Mouse (Mus musculus): ENCODE measurements around the gene Zfp541. TPM values are rescaled to one million over a fixed set of nuclear protein-coding genes. Genes with fewer than 3 reads are reported as not detected.
A peak's percentile ranks its signal among the peaks of the same experiment; 100 is the strongest.

Gene Zfp541
- polyA plus RNA-seq (2015; fragmentation: Nextera tagmentation; extraction: Ambion mirVana): 0.05 TPM in 2 replicates

- Histone ChIP-seq H3K27me3 (ENCODE audit: control insufficient read depth, insufficient read depth, low read length) (no peaks in the 10 kb centered on the region), H3K36me3 (ENCODE audit: control insufficient read depth, insufficient read depth, low read length) (no peaks in the 10 kb centered on the region), H3K4me1 (replicated peaks; ENCODE audit: control insufficient read depth, insufficient read depth) (no peaks in the 10 kb centered on the region), H3K4me2 (replicated peaks; ENCODE audit: low read depth) (no peak within 1 kb of the TSS), H3K9me3 (ENCODE audit: control insufficient read depth, low read length) (no peaks in the 10 kb centered on the region), H3K9ac (ENCODE audit: low read length) (no peak within 1 kb of the TSS), H3K4me3 (ENCODE audit: low read depth, low read length) (0 out of 2 replicates have a peak within 1 kb of the TSS, but pooled peaks have one; percentile 6), H3K27ac (replicated peaks) (no peak within 1 kb of the TSS)
- 46% methylated on average over 57 of the region's 80 CpGs for WGBS
- TF ChIP-seq CTCF (IDR thresholded peaks at IDR 0.05; ENCODE audit: low read depth) (no peak), EP300 (optimal IDR thresholded peaks at IDR 0.05) (no peak)
- DNase-seq (ENCODE audit: low spot score) (no peak), ATAC-seq (ENCODE audit: low FRiP score, low TSS enrichment) (no peak)
Measured at GRCm38 (mm10) chr7:16061219-16062098, at the start of gene Zfp541. Zfp541 (plus strand) TSS chr7:16061814.

DNA sequence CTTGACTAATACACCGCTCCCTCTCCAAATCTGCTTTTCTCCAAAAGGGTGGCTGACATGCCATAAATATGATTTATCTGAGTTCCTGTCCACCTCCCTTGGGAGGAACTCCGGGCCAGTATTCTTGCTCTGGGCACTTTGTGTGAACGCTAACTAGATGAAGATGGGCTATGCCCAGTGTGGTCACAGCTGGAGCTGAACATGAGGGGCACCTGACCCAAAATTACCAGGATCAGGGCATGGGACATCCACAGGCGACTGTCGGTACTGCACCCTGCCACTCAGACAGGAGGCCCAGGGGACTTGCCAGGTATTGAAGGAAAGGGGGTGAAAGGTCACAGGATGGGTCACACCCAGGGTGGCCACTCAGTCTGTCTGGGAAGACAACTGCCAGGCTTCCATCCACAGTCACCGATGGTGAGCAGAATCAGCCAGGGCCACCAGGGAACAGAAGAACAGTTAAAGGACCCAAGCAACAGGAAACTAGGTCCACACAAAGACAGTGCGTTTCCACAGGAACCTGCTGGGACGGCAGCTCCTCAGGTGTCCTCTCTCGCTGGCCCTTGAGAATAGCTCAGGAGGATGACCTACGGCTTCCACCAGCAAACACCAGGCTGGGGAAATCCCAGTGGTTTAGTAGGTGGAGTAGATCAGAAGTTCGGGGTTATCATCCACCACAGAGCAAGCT is 48.9 kb upstream of the Zfp541 start:
- Histone ChIP-seq H3K27me3 (ENCODE audit: control insufficient read depth, insufficient read depth, low read length) (no peaks in the 10 kb centered on the region), H3K4me2 (replicated peaks; ENCODE audit: low read depth) (no peak overlapping the region), H3K27ac (replicated peaks) (no peak overlapping the region; the same call in 1 of the 2 replicates), H3K9ac (ENCODE audit: low read length) (no peak overlapping the region), H3K4me1 (replicated peaks; ENCODE audit: control insufficient read depth, insufficient read depth) (no peaks in the 10 kb centered on the region), H3K4me3 (ENCODE audit: low read depth, low read length) (no peak overlapping the region), H3K9me3 (ENCODE audit: control insufficient read depth, low read length) (no peaks in the 10 kb centered on the region), H3K36me3 (ENCODE audit: control insufficient read depth, insufficient read depth, low read length) (no peaks in the 10 kb centered on the region; the same call in 1 of the 2 replicates)
- ATAC-seq (ENCODE audit: low FRiP score, low TSS enrichment) (peak; percentile 32; the same call in 1 of the 2 replicates), DNase-seq (ENCODE audit: low spot score) (peak; percentile 53)
- 78% methylated on average over 11 of the region's 11 CpGs for WGBS
- no peak for TF ChIP-seq EP300 (optimal IDR thresholded peaks at IDR 0.05)
- peak; percentile 67 for TF ChIP-seq CTCF (IDR thresholded peaks at IDR 0.05; ENCODE audit: low read depth)

DNA sequence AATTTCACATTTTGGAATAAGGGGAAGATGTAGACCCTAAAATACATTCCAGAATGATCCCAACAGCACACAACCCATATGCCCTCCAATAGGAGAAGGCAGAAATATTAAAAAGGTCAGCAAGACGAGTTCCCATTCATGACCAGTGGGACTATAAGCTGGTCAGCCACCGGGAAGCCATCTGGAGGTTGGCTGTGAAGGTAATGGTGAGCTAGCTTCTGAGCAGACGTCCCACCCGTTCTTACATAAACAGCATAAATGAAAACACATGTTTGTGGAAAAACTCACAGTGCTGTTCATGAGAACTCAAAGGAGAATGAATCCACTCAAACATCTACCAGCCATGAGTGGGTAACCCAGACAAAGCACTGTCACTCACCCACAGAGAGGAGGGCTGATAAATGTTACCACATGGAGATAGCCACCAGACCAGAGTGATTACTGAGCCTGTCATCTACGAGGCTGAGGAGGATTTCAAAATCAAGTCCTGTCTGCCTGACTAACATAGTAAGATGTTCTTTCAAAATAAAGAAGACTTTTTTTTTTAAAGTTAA is 47.8 kb upstream of the Zfp541 start:
- DNase-seq (ENCODE audit: low spot score) (no peak), ATAC-seq (ENCODE audit: low FRiP score, low TSS enrichment) (no peak)
- WGBS: 82% methylated on average over 5 of the region's 5 CpGs
- no peak overlapping the region for H3K4me3 ChIP-seq (ENCODE audit: low read depth, low read length)
- H3K9ac ChIP-seq (ENCODE audit: low read length): no peak overlapping the region
- H3K36me3 ChIP-seq (ENCODE audit: control insufficient read depth, insufficient read depth, low read length): no peaks in the 10 kb centered on the region; the same call in 1 of the 2 replicates
- no peaks in the 10 kb centered on the region for H3K27me3 ChIP-seq (ENCODE audit: control insufficient read depth, insufficient read depth, low read length)
- TF ChIP-seq CTCF (IDR thresholded peaks at IDR 0.05; ENCODE audit: low read depth) (no peak), EP300 (optimal IDR thresholded peaks at IDR 0.05) (no peak)
- H3K27ac ChIP-seq (replicated peaks): no peak overlapping the region
- no peaks in the 10 kb centered on the region for H3K9me3 ChIP-seq (ENCODE audit: control insufficient read depth, low read length)
- no peak overlapping the region for H3K4me2 ChIP-seq (replicated peaks; ENCODE audit: low read depth)
- no peaks in the 10 kb centered on the region for H3K4me1 ChIP-seq (replicated peaks; ENCODE audit: control insufficient read depth, insufficient read depth)

GRCm38 (mm10) chr7:16014521-16015175 is 47.0 kb upstream of the Zfp541 start:
- TF ChIP-seq CTCF (IDR thresholded peaks at IDR 0.05; ENCODE audit: low read depth) (no peak), EP300 (optimal IDR thresholded peaks at IDR 0.05) (no peak)
- no peak for ATAC-seq (ENCODE audit: low FRiP score, low TSS enrichment)

DNA sequence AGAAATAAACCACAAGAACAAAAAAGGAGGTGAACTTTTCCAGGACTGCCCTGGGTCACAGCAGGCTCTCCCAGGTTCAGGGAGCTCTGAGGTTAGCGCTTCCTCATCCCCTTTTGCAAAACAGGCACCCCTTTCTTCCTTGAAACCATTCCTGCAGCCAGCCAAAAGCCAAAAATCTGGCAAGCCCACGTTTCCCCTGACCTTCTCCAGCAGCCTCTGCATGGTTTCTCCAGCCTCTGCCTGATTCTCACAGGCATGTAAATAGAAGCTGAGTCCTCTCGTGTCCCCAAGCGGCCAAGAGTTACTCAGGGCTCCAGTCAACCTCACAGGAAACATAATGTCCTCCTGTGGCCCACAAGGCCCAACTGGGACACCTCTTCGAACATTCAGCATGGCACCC is 46.2 kb upstream of the Zfp541 start:
- no peak overlapping the region for H3K27ac ChIP-seq (replicated peaks)
- DNase-seq (ENCODE audit: low spot score): no peak
- 76% methylated on average over 5 of the region's 5 CpGs for WGBS
- H3K4me2 ChIP-seq (replicated peaks; ENCODE audit: low read depth): no peak overlapping the region
- no peaks in the 10 kb centered on the region; the same call in 1 of the 2 replicates for H3K36me3 ChIP-seq (ENCODE audit: control insufficient read depth, insufficient read depth, low read length)
- H3K9me3 ChIP-seq (ENCODE audit: control insufficient read depth, low read length): no peaks in the 10 kb centered on the region
- H3K4me1 ChIP-seq (replicated peaks; ENCODE audit: control insufficient read depth, insufficient read depth): no peaks in the 10 kb centered on the region
- H3K27me3 ChIP-seq (ENCODE audit: control insufficient read depth, insufficient read depth, low read length): no peaks in the 10 kb centered on the region
- H3K4me3 ChIP-seq (ENCODE audit: low read depth, low read length): no peak overlapping the region
- H3K9ac ChIP-seq (ENCODE audit: low read length): no peak overlapping the region
- TF ChIP-seq CTCF (IDR thresholded peaks at IDR 0.05; ENCODE audit: low read depth) (no peak), EP300 (optimal IDR thresholded peaks at IDR 0.05) (no peak)
- no peak for ATAC-seq (ENCODE audit: low FRiP score, low TSS enrichment)

More at GRCm38 (mm10) chr7:16014521-16015175, 47.0 kb upstream of the Zfp541 start:
- Histone ChIP-seq H3K9me3 (ENCODE audit: control insufficient read depth, low read length) (no peaks in the 10 kb centered on the region), H3K27ac (replicated peaks) (no peak overlapping the region), H3K36me3 (ENCODE audit: control insufficient read depth, insufficient read depth, low read length) (no peaks in the 10 kb centered on the region; the same call in 1 of the 2 replicates), H3K4me1 (replicated peaks; ENCODE audit: control insufficient read depth, insufficient read depth) (no peaks in the 10 kb centered on the region), H3K4me2 (replicated peaks; ENCODE audit: low read depth) (no peak overlapping the region), H3K9ac (ENCODE audit: low read length) (no peak overlapping the region), H3K4me3 (ENCODE audit: low read depth, low read length) (no peak overlapping the region), H3K27me3 (ENCODE audit: control insufficient read depth, insufficient read depth, low read length) (no peaks in the 10 kb centered on the region)
- no peak for DNase-seq (ENCODE audit: low spot score)
- 83% methylated on average over 8 of the region's 8 CpGs for WGBS

Data from stomach, postnatal 0 days (tissue).